Mouse (Mus musculus): Measurements from ENCODE around the gene Gm11549. TPM values are rescaled to one million over a fixed set of nuclear protein-coding genes. Genes with fewer than 3 reads are reported as not detected.
A peak's percentile ranks its signal among the peaks of the same experiment; 100 is the strongest.

The Gm11549 gene
- polyA plus RNA-seq (2012; rRNA removed) (0.05 and 0.10 TPM in 2 replicates), polyA plus RNA-seq (2014; fragmentation: Nextera tagmentation; extraction: Ambion mirVana) (0.11 TPM in 1 of 2 replicates, not detected in the other)

GRCm38 (mm10) chr3:36521073-36522060, at the start of gene Gm11549:
Gene Gm11549, minus strand, starts transcription at chr3:36521813.
- ATAC-seq (ENCODE audit: low FRiP score, low read depth) (0 out of 2 replicates have a peak, but pooled peaks have one; percentile 41), DNase-seq (ENCODE audit: low spot score) (peak; percentile 13)
- Histone ChIP-seq H3K9ac (ENCODE audit: low read depth, low read length, severe bottlenecking) (peak within 1 kb of the TSS; percentile 50), H3K4me2 (replicated peaks; ENCODE audit: low read depth, low read length, severe bottlenecking) (peak within 1 kb of the TSS; percentile 85), H3K36me3 (ENCODE audit: control insufficient read depth, insufficient read depth, low read length) (no peaks in the 10 kb centered on the region), H3K4me1 (ENCODE audit: control insufficient read depth, insufficient read depth, low read length) (peaks cover 7% of the 10 kb centered on the region; the same call in 1 of the 2 replicates), H3K4me3 (replicated peaks; ENCODE audit: low read length) (peak within 1 kb of the TSS; percentile 43), H3K27me3 (ENCODE audit: control insufficient read depth, insufficient read depth, low read length) (peaks cover 39% of the 10 kb centered on the region; the same call in 1 of the 2 replicates), H3K27ac (replicated peaks; ENCODE audit: low read depth, low read length) (no peak within 1 kb of the TSS), H3K9me3 (ENCODE audit: control insufficient read depth, low read length) (no peaks in the 10 kb centered on the region)
- TF ChIP-seq POLR2A (IDR thresholded peaks at IDR 0.05; ENCODE audit: borderline replicate concordance, extremely low read depth, insufficient read depth, insufficient read length), result no peak
- WGBS, result 1% methylated on average over 49 of the region's 51 CpGs

GRCm38 (mm10) chr3:36569836-36570235, 48.2 kb upstream of the Gm11549 start:
- Histone ChIP-seq H3K9me3 (ENCODE audit: control insufficient read depth, low read length) (no peaks in the 10 kb centered on the region), H3K36me3 (ENCODE audit: control insufficient read depth, insufficient read depth, low read length) (peaks cover 44% of the 10 kb centered on the region), H3K27me3 (ENCODE audit: control insufficient read depth, insufficient read depth, low read length) (no peaks in the 10 kb centered on the region), H3K4me2 (replicated peaks; ENCODE audit: low read depth, low read length, severe bottlenecking) (peak overlapping the region; percentile 92), H3K27ac (replicated peaks; ENCODE audit: low read depth, low read length) (no peak overlapping the region), H3K4me3 (replicated peaks; ENCODE audit: low read length) (peak overlapping the region; percentile 88), H3K4me1 (ENCODE audit: control insufficient read depth, insufficient read depth, low read length) (peaks cover 12% of the 10 kb centered on the region), H3K9ac (ENCODE audit: low read depth, low read length, severe bottlenecking) (peak overlapping the region; percentile 80)
- no peak for DNase-seq (ENCODE audit: low spot score)
- no peak for ATAC-seq (ENCODE audit: low FRiP score, low read depth)
- no peak for TF ChIP-seq POLR2A (IDR thresholded peaks at IDR 0.05; ENCODE audit: borderline replicate concordance, extremely low read depth, insufficient read depth, insufficient read length)
- WGBS, result 89% methylated on average over 5 of the region's 5 CpGs

GRCm38 (mm10) chr3:36563666-36564065, 42.1 kb upstream of the Gm11549 start:
- H3K27me3 ChIP-seq (ENCODE audit: control insufficient read depth, insufficient read depth, low read length), result no peaks in the 10 kb centered on the region
- no peak for DNase-seq (ENCODE audit: low spot score)
- no peak for ATAC-seq (ENCODE audit: low FRiP score, low read depth)
- H3K9ac ChIP-seq (ENCODE audit: low read depth, low read length, severe bottlenecking), result no peak overlapping the region
- H3K27ac ChIP-seq (replicated peaks; ENCODE audit: low read depth, low read length), result no peak overlapping the region
- peaks cover 85% of the 10 kb centered on the region for H3K36me3 ChIP-seq (ENCODE audit: control insufficient read depth, insufficient read depth, low read length)
- H3K9me3 ChIP-seq (ENCODE audit: control insufficient read depth, low read length), result no peaks in the 10 kb centered on the region
- TF ChIP-seq POLR2A (IDR thresholded peaks at IDR 0.05; ENCODE audit: borderline replicate concordance, extremely low read depth, insufficient read depth, insufficient read length), result no peak
- no peak overlapping the region for H3K4me3 ChIP-seq (replicated peaks; ENCODE audit: low read length)
- no peak overlapping the region for H3K4me2 ChIP-seq (replicated peaks; ENCODE audit: low read depth, low read length, severe bottlenecking)
- no peaks in the 10 kb centered on the region for H3K4me1 ChIP-seq (ENCODE audit: control insufficient read depth, insufficient read depth, low read length)
- 87% methylated on average over 3 of the region's 3 CpGs for WGBS

- Histone ChIP-seq H3K4me1 (ENCODE audit: control insufficient read depth, insufficient read depth, low read length) (no peaks in the 10 kb centered on the region), H3K4me3 (replicated peaks; ENCODE audit: low read length) (no peak overlapping the region), H3K9me3 (ENCODE audit: control insufficient read depth, low read length) (no peaks in the 10 kb centered on the region), H3K27ac (replicated peaks; ENCODE audit: low read depth, low read length) (no peak overlapping the region), H3K36me3 (ENCODE audit: control insufficient read depth, insufficient read depth, low read length) (peaks cover 86% of the 10 kb centered on the region), H3K9ac (ENCODE audit: low read depth, low read length, severe bottlenecking) (no peak overlapping the region), H3K4me2 (replicated peaks; ENCODE audit: low read depth, low read length, severe bottlenecking) (no peak overlapping the region), H3K27me3 (ENCODE audit: control insufficient read depth, insufficient read depth, low read length) (no peaks in the 10 kb centered on the region)
- no peak for ATAC-seq (ENCODE audit: low FRiP score, low read depth)
- 79% methylated on average over 4 of the region's 4 CpGs for WGBS
- TF ChIP-seq POLR2A (IDR thresholded peaks at IDR 0.05; ENCODE audit: borderline replicate concordance, extremely low read depth, insufficient read depth, insufficient read length), result no peak
- DNase-seq (ENCODE audit: low spot score), result no peak
Measured at GRCm38 (mm10) chr3:36559606-36560005, 38.0 kb upstream of the Gm11549 start.

GRCm38 (mm10) chr3:36557601-36558000, 36.0 kb upstream of the Gm11549 start:
- Histone ChIP-seq H3K4me2 (replicated peaks; ENCODE audit: low read depth, low read length, severe bottlenecking) (no peak overlapping the region), H3K9ac (ENCODE audit: low read depth, low read length, severe bottlenecking) (no peak overlapping the region), H3K9me3 (ENCODE audit: control insufficient read depth, low read length) (no peaks in the 10 kb centered on the region), H3K4me3 (replicated peaks; ENCODE audit: low read length) (no peak overlapping the region), H3K27me3 (ENCODE audit: control insufficient read depth, insufficient read depth, low read length) (no peaks in the 10 kb centered on the region), H3K36me3 (ENCODE audit: control insufficient read depth, insufficient read depth, low read length) (peaks cover 72% of the 10 kb centered on the region), H3K4me1 (ENCODE audit: control insufficient read depth, insufficient read depth, low read length) (no peaks in the 10 kb centered on the region), H3K27ac (replicated peaks; ENCODE audit: low read depth, low read length) (no peak overlapping the region)
- 92% methylated on average over 1 of the region's 1 CpGs for WGBS
- no peak for DNase-seq (ENCODE audit: low spot score)
- no peak for ATAC-seq (ENCODE audit: low FRiP score, low read depth)
- TF ChIP-seq POLR2A (IDR thresholded peaks at IDR 0.05; ENCODE audit: borderline replicate concordance, extremely low read depth, insufficient read depth, insufficient read length), result no peak

All from limb, embryonic 14.5 days (tissue).